Comparison of ENCODE assay signal across 8 mouse cellular contexts in genomic region chr5:123235731-123236130, GRCm38 (mm10). TPM values are rescaled to one million over a fixed set of nuclear protein-coding genes. Genes with fewer than 3 reads are reported as not detected.
DNase-seq lines count a peak whose midpoint lies in the region; ATAC-seq and TF ChIP-seq lines count a peak whose summit lies in the region.
"Had no signal": no experiment of that assay in that cellular context is flagged by ENCODE, and none has a peak within 500 bp of the region (broad histone marks: within the 10 kb centered on the region; RNA-seq: fewer than 3 reads in every experiment).

No protein-coding gene starts in this region.

- no peaks in the 10 kb centered on the region for H3K9me3 ChIP-seq in midbrain, embryonic 14.5 days (ENCODE audit: control insufficient read depth, low read length)
- H3K9me3 ChIP-seq in midbrain, embryonic 10.5 days (replicated peaks): no peaks in the 10 kb centered on the region
- H3K9me3 ChIP-seq in liver, embryonic 14.5 days (ENCODE audit: control insufficient read depth, low read length): no peaks in the 10 kb centered on the region

- no peak overlapping the region for H3K9ac ChIP-seq in midbrain, embryonic 14.5 days (replicated peaks; ENCODE audit: low read length)
- no peak overlapping the region for H3K9ac ChIP-seq in liver, embryonic 14.5 days (replicated peaks)

- no peak overlapping the region for H3K27ac ChIP-seq in midbrain, embryonic 14.5 days (replicated peaks; ENCODE audit: low read depth, low read length)
- H3K27ac ChIP-seq in midbrain, embryonic 10.5 days (replicated peaks): no peak overlapping the region
- H3K27ac ChIP-seq in liver, embryonic 14.5 days: no peak overlapping the region

- WGBS in midbrain, embryonic 14.5 days: 41% methylated on average over 2 of the region's 2 CpGs
- 82% methylated on average over 2 of the region's 2 CpGs for WGBS in midbrain, embryonic 10.5 days
- WGBS in liver, embryonic 14.5 days (ENCODE audit: insufficient replicate concordance): 80% methylated on average over 2 of the region's 2 CpGs

- no peaks in the 10 kb centered on the region for H3K4me1 ChIP-seq in midbrain, embryonic 14.5 days (ENCODE audit: control insufficient read depth, insufficient read depth, low read length)
- H3K4me1 ChIP-seq in midbrain, embryonic 10.5 days: no peaks in the 10 kb centered on the region
- H3K4me1 ChIP-seq in liver, embryonic 14.5 days (replicated peaks; ENCODE audit: control insufficient read depth in 2 of 2, insufficient read depth in 2 of 2, low read length in 1 of 2): no peaks in the 10 kb centered on the region

- ATAC-seq in midbrain, embryonic 14.5 days (ENCODE audit: low FRiP score, low TSS enrichment): no peak
- no peak for ATAC-seq in Patski
- ATAC-seq in inflammation-experienced regulatory T-cells, adult 6 months: peak; percentile 85
- no peak; the same call in 1 of the 2 replicates for ATAC-seq in liver, embryonic 14.5 days (ENCODE audit: insufficient read depth)

- H3K4me3 ChIP-seq in midbrain, embryonic 14.5 days (replicated peaks; ENCODE audit: low read depth, low read length): no peak overlapping the region
- no peak overlapping the region for H3K4me3 ChIP-seq in midbrain, embryonic 10.5 days
- H3K4me3 ChIP-seq in liver, embryonic 14.5 days (ENCODE audit: insufficient read depth in 1 of 2, low read depth in 2 of 2, low read length in 2 of 2): no peak overlapping the region

- H3K27me3 ChIP-seq in midbrain, embryonic 14.5 days (ENCODE audit: control insufficient read depth, insufficient read depth, low read length): no peaks in the 10 kb centered on the region
- no peaks in the 10 kb centered on the region for H3K27me3 ChIP-seq in midbrain, embryonic 10.5 days (ENCODE audit: low read depth, poor library complexity, severe bottlenecking)
- H3K27me3 ChIP-seq in Patski: no peaks in the 10 kb centered on the region
- H3K27me3 ChIP-seq in liver, embryonic 14.5 days (ENCODE audit: control insufficient read depth, insufficient read depth, low read length): no peaks in the 10 kb centered on the region

- TF ChIP-seq CTCF in Patski (IDR thresholded peaks at IDR 0.05): peak; percentile 83
- peak; percentile 92 for TF ChIP-seq CTCF in liver, embryonic 14.5 days (IDR thresholded peaks at IDR 0.05; ENCODE audit: low read depth)

- in situ Hi-C loops in Patski (cut with MboI; ENCODE audit: low pct_unique_long_range_greater_than_20kb): no loop called here

- TF ChIP-seq EP300 in liver, embryonic 14.5 days (IDR thresholded peaks at IDR 0.05; ENCODE audit: low read depth): no peak

- peak; percentile 60 for DNase-seq in midbrain, embryonic 14.5 days
- no peak for DNase-seq in midbrain, embryonic 10.5 days (ENCODE audit: low spot score)
- no peak for DNase-seq in Patski (ENCODE audit: low read depth, low spot score)
- peak; percentile 48 for DNase-seq in embryo, embryonic 11 days
- DNase-seq in liver, embryonic 14.5 days (ENCODE audit: low read depth in 3 of 3, low spot score in 3 of 3): no peak
- peak; percentile 39 to 66 for DNase-seq in spleen, postnatal 14 days (ENCODE audit: low spot score in 2 of 2)

- POLR2A ChIA-PET in Patski (lab: Charles Lee): no interaction called here

- H3K36me3 ChIP-seq in midbrain, embryonic 14.5 days (ENCODE audit: control insufficient read depth, insufficient read depth, low read length): peaks cover 50% of the 10 kb centered on the region
- peaks cover 65% of the 10 kb centered on the region for H3K36me3 ChIP-seq in midbrain, embryonic 10.5 days
- peaks cover 34% of the 10 kb centered on the region for H3K36me3 ChIP-seq in liver, embryonic 14.5 days (replicated peaks; ENCODE audit: control insufficient read depth, insufficient read depth, low read depth)

- CTCF ChIA-PET in Patski (lab: Charles Lee): interaction anchor here (0.7 to 2.2 kb wide), 2 partner anchors 23 to 172 kb away, joined by 3 to 11 read pairs; no protein-coding TSS in a partner anchor

- no peak overlapping the region for H3K4me2 ChIP-seq in midbrain, embryonic 14.5 days (ENCODE audit: low read length)
- no peak overlapping the region for H3K4me2 ChIP-seq in liver, embryonic 14.5 days (ENCODE audit: low read depth)

RNA-seq across cellular contexts. Expression of gene Wdr66, which starts 16.2 kb away (rescaled TPM):
- 0.46 and 1.2 TPM in 2 replicates for polyA plus RNA-seq in midbrain, embryonic 14.5 days (2014; fragmentation: Nextera tagmentation; extraction: Ambion mirVana)
- polyA plus RNA-seq in midbrain, embryonic 10.5 days (2016; fragmentation: Nextera tagmentation; extraction: Ambion mirVana): 7.6 and 10.7 TPM in 2 replicates
- 0.14 TPM for polyA plus RNA-seq in Patski (2021)
- polyA plus RNA-seq in inflammation-experienced regulatory T-cells, adult 6 months (2017; shearing (Covaris generic)): 1 to 10 TPM in 2 of 3 experiments, under 1 TPM in 1; 0.74 to 4.2 (median 2.4) TPM
- polyA plus RNA-seq in liver, embryonic 14.5 days (2012; rRNA removed): 0.11 and 0.16 TPM in 2 replicates
- 0.10 TPM in 1 of 2 replicates, not detected in the other for polyA plus RNA-seq in liver, embryonic 14.5 days (2014; fragmentation: Nextera tagmentation; extraction: Ambion mirVana)

RNA-seq across cellular contexts. Expression of gene Hpd, which starts 53.2 kb away (rescaled TPM):
- not detected in 2 replicates for polyA plus RNA-seq in midbrain, embryonic 14.5 days (2014; fragmentation: Nextera tagmentation; extraction: Ambion mirVana)
- not detected in 2 replicates for polyA plus RNA-seq in midbrain, embryonic 10.5 days (2016; fragmentation: Nextera tagmentation; extraction: Ambion mirVana)
- polyA plus RNA-seq in Patski (2021): not detected
- polyA plus RNA-seq in inflammation-experienced regulatory T-cells, adult 6 months (2017; shearing (Covaris generic)): not detected
- polyA plus RNA-seq in liver, embryonic 14.5 days (2012; rRNA removed): 28.7 and 29.2 TPM in 2 replicates
- polyA plus RNA-seq in liver, embryonic 14.5 days (2014; fragmentation: Nextera tagmentation; extraction: Ambion mirVana): 26.7 and 37.0 TPM in 2 replicates
- polyA plus RNA-seq: heart, embryonic 14.5 days had no signal

Comparison
In these comparisons a context has a peak if more than half of its experiments do, and no peak if none do; other contexts are left out.
1. DNase-seq: peak in midbrain, embryonic 14.5 days (single experiment), embryo, embryonic 11 days (single experiment) and spleen, postnatal 14 days (2 of 2); none in midbrain, embryonic 10.5 days (single experiment), Patski (single experiment) and liver, embryonic 14.5 days (0 of 3).
2. RNA of gene Hpd, which starts 53.2 kb away (polyA plus RNA-seq): 26.7 to 37.0 TPM in liver, embryonic 14.5 days; not detected in midbrain, embryonic 10.5 days, not detected in midbrain, embryonic 14.5 days, not detected in Patski (single experiment) and not detected in inflammation-experienced regulatory T-cells, adult 6 months; every median in the first group is over 10 times any median in the second.